Mouse (Mus musculus) G1E (cell line): ENCODE results near the gene Higd2a. TPM values are rescaled to one million over a fixed set of nuclear protein-coding genes. Genes with fewer than 3 reads are reported as not detected.
A peak's percentile ranks its signal among the peaks of the same experiment; 100 is the strongest.

Experiments
- ATAC-seq: 2 replicates; pipeline ENCODE4 v1.8.0; 2016; ENCODE audit warnings: mild to moderate bottlenecking; ENCODE audit not compliant: insufficient number of reproducible peaks, poor library complexity, low FRiP score, severe bottlenecking; ENCODE audit errors: extremely low read depth
- DNase-seq: peaks from one replicate; pipeline ENCODE4 v3.0.0; 2012; ENCODE audit warnings: low spot score
- H3K27me3 ChIP-seq: 2 replicates; pipeline ENCODE4 v1.6.1; 2012; ENCODE audit warnings: mild to moderate bottlenecking, low read length, inconsistent platforms; ENCODE audit not compliant: insufficient read depth
- H3K36me3 ChIP-seq: replicated peaks from 2 replicates; pipeline ENCODE3; 2012; ENCODE audit warnings: mild to moderate bottlenecking, inconsistent platforms
- H3K4me1 ChIP-seq: 2 replicates; pipeline ENCODE4 v1.6.1; 2012; ENCODE audit warnings: low read depth, low read length, inconsistent platforms, mixed read lengths; ENCODE audit not compliant: insufficient read depth
- H3K4me3 ChIP-seq: 2 replicates; pipeline ENCODE4 v1.5.1; 2012; ENCODE audit warnings: low read depth, mild to moderate bottlenecking, inconsistent platforms, low read length, moderate library complexity, mixed read lengths
- H3K9me3 ChIP-seq: replicated peaks from 2 replicates; pipeline ENCODE4 v1.6.1; 2012; ENCODE audit warnings: inconsistent platforms
- CTCF ChIP-seq: IDR thresholded peaks from 2 replicates; pipeline ENCODE4 v1.5.1; 2012; ENCODE audit warnings: low read depth, low read length, inconsistent platforms, mixed read lengths
- GATA1 ChIP-seq: IDR thresholded peaks from 2 replicates; pipeline ENCODE4 v1.6.1; 2012; ENCODE audit warnings: borderline replicate concordance, low read length, inconsistent platforms, mixed read lengths
- GATA2 ChIP-seq: IDR thresholded peaks from 2 replicates; pipeline ENCODE4 v1.6.1; 2012; ENCODE audit warnings: low read depth, low read length, inconsistent platforms, borderline replicate concordance
- POLR2AphosphoS5 ChIP-seq: IDR thresholded peaks from 2 replicates; pipeline ENCODE4 v1.6.1; 2012; ENCODE audit warnings: low read depth, low read length, inconsistent platforms; ENCODE audit not compliant: insufficient replicate concordance
- TAL1 ChIP-seq: conservative IDR thresholded peaks from 2 replicates; pipeline ENCODE4 v1.6.1; 2012; ENCODE audit warnings: low read depth, low read length, inconsistent platforms, mixed read lengths
- polyA plus RNA-seq: library from polyadenylated mRNA; stranded (reverse); fragments of >175 nt; gene quantifications from 2 replicates; pipeline ENCODE4 v1.2.3, GENCODE M21; 2012
- total RNA-seq, 2 experiments: library from RNA; stranded (forward) in 1 of 2; stranded (reverse) in 1 of 2; fragments of 200-1000 nt in 1 of 2; fragments of >200 nt in 1 of 2; fragmentation: Nextera tagmentation in 1 of 2; gene quantifications; 2 replicates each; pipeline ENCODE4 v1.2.3; 2014 to 2017

Higd2a gene
- total and polyA plus RNA-seq, 3 experiments, result 67.7 to 84.5 (median 79.3) TPM

GRCm38 (mm10) chr13:54621960-54622521, 32.0 kb downstream of the Higd2a start:
- H3K9me3 ChIP-seq, result no peaks in the 10 kb centered on the region
- peaks cover 2% of the 10 kb centered on the region; the same call in 1 of the 2 replicates for H3K27me3 ChIP-seq
- peaks cover 31% of the 10 kb centered on the region for H3K4me1 ChIP-seq
- H3K36me3 ChIP-seq, result peaks cover 28% of the 10 kb centered on the region
- H3K4me3 ChIP-seq, result peak overlapping the region; percentile 99
- TF ChIP-seq GATA1, result no peak
- no peak for TF ChIP-seq TAL1
- TF ChIP-seq POLR2AphosphoS5, result no peak
- no peak for TF ChIP-seq GATA2
- TF ChIP-seq CTCF, result no peak
- ATAC-seq (no peak), DNase-seq (peak; percentile 25)

- H3K36me3 ChIP-seq, result peaks cover 68% of the 10 kb centered on the region
- no peak for DNase-seq
These were observed 39.1 kb downstream of the Higd2a start for GRCm38 (mm10) chr13:54629128-54629527.

GRCm38 (mm10) chr13:54632731-54633277, 42.8 kb downstream of the Higd2a start:
- Histone ChIP-seq H3K4me3 (no peak overlapping the region), H3K36me3 (peaks cover 72% of the 10 kb centered on the region), H3K4me1 (no peaks in the 10 kb centered on the region; the same call in 1 of the 2 replicates), H3K9me3 (no peaks in the 10 kb centered on the region), H3K27me3 (no peaks in the 10 kb centered on the region)
- no peak for ATAC-seq
- TF ChIP-seq CTCF, result no peak
- no peak for TF ChIP-seq GATA1
- no peak for TF ChIP-seq POLR2AphosphoS5
- TF ChIP-seq GATA2, result no peak
- TF ChIP-seq TAL1, result no peak
- DNase-seq, result no peak

More at GRCm38 (mm10) chr13:54629128-54629527, 39.1 kb downstream of the Higd2a start:
- TF ChIP-seq GATA1 (no peak), POLR2AphosphoS5 (no peak), GATA2 (no peak), TAL1 (no peak), CTCF (no peak)
- Histone ChIP-seq H3K4me3 (no peak overlapping the region), H3K9me3 (no peaks in the 10 kb centered on the region), H3K27me3 (no peaks in the 10 kb centered on the region), H3K4me1 (peaks cover 15% of the 10 kb centered on the region)
- no peak for ATAC-seq

GRCm38 (mm10) chr13:54635011-54635410, 45.0 kb downstream of the Higd2a start:
- no peak overlapping the region for H3K4me3 ChIP-seq
- no peak for ATAC-seq
- H3K4me1 ChIP-seq, result no peaks in the 10 kb centered on the region

More at GRCm38 (mm10) chr13:54635011-54635410, 45.0 kb downstream of the Higd2a start:
- DNase-seq, result no peak
- TF ChIP-seq POLR2AphosphoS5 (no peak), GATA2 (no peak), GATA1 (no peak), TAL1 (no peak), CTCF (no peak)
- Histone ChIP-seq H3K36me3 (peaks cover 77% of the 10 kb centered on the region), H3K27me3 (no peaks in the 10 kb centered on the region), H3K9me3 (no peaks in the 10 kb centered on the region)

Other genes with a start within 250 kb of the Higd2a start
- gene Cplx2, start 218.9 kb upstream of the Higd2a start, total RNA-seq (2014; fragmentation: Nextera tagmentation), result not detected in 2 replicates
- not detected in 2 replicates for gene Cplx2, start 218.9 kb upstream of the Higd2a start, total RNA-seq (2017)
- gene Cplx2, start 218.9 kb upstream of the Higd2a start, polyA plus RNA-seq, result not detected in 2 replicates
- 65.0 and 76.5 TPM in 2 replicates for gene Thoc3, start 121.4 kb upstream of the Higd2a start, total RNA-seq (2014; fragmentation: Nextera tagmentation)
- gene Thoc3, start 121.4 kb upstream of the Higd2a start, total RNA-seq (2017), result 73.4 and 73.7 TPM in 2 replicates
- 179 and 186 TPM in 2 replicates for gene Thoc3, start 121.4 kb upstream of the Higd2a start, polyA plus RNA-seq
- 27.1 and 34.7 TPM in 2 replicates for gene Simc1, start 86.4 kb upstream of the Higd2a start, total RNA-seq (2014; fragmentation: Nextera tagmentation)
- 5.8 and 6.0 TPM in 2 replicates for gene Simc1, start 86.4 kb upstream of the Higd2a start, total RNA-seq (2017)
- gene Simc1, start 86.4 kb upstream of the Higd2a start, polyA plus RNA-seq, result 1.1 and 1.4 TPM in 2 replicates
- gene 4833439L19Rik, start 24.8 kb upstream of the Higd2a start, total RNA-seq (2014; fragmentation: Nextera tagmentation), result 59.2 and 61.9 TPM in 2 replicates
- 37.3 and 40.4 TPM in 2 replicates for gene 4833439L19Rik, start 24.8 kb upstream of the Higd2a start, total RNA-seq (2017)
- 32.8 and 36.9 TPM in 2 replicates for gene 4833439L19Rik, start 24.8 kb upstream of the Higd2a start, polyA plus RNA-seq
- 20.8 and 21.4 TPM in 2 replicates for gene Arl10, start 15.2 kb upstream of the Higd2a start, total RNA-seq (2014; fragmentation: Nextera tagmentation)
- 13.9 and 14.3 TPM in 2 replicates for gene Arl10, start 15.2 kb upstream of the Higd2a start, total RNA-seq (2017)
- gene Arl10, start 15.2 kb upstream of the Higd2a start, polyA plus RNA-seq, result 11.8 and 13.8 TPM in 2 replicates
- gene Nop16, start 117 bp upstream of the Higd2a start, total RNA-seq (2014; fragmentation: Nextera tagmentation), result 64.7 and 76.0 TPM in 2 replicates
- gene Nop16, start 117 bp upstream of the Higd2a start, total RNA-seq (2017), result 59.4 and 65.7 TPM in 2 replicates
- gene Nop16, start 117 bp upstream of the Higd2a start, polyA plus RNA-seq, result 63.8 and 65.1 TPM in 2 replicates
- gene Cltb, start 21.1 kb downstream of the Higd2a start, total RNA-seq (2014; fragmentation: Nextera tagmentation), result 8.7 and 9.2 TPM in 2 replicates
- 29.6 and 33.6 TPM in 2 replicates for gene Cltb, start 21.1 kb downstream of the Higd2a start, total RNA-seq (2017)
- gene Cltb, start 21.1 kb downstream of the Higd2a start, polyA plus RNA-seq, result 49.8 TPM in 2 replicates
- 80.9 and 87.6 TPM in 2 replicates for gene Faf2, start 31.6 kb downstream of the Higd2a start, total RNA-seq (2014; fragmentation: Nextera tagmentation)
- gene Faf2, start 31.6 kb downstream of the Higd2a start, total RNA-seq (2017), result 35.9 and 47.9 TPM in 2 replicates
- gene Faf2, start 31.6 kb downstream of the Higd2a start, polyA plus RNA-seq, result 12.9 and 14.5 TPM in 2 replicates
- gene Rnf44, start 103.7 kb downstream of the Higd2a start, total RNA-seq (2014; fragmentation: Nextera tagmentation), result 81.9 and 86.2 TPM in 2 replicates
- gene Rnf44, start 103.7 kb downstream of the Higd2a start, total RNA-seq (2017), result 12.3 and 13.5 TPM in 2 replicates
- 304 and 332 TPM in 2 replicates for gene Rnf44, start 103.7 kb downstream of the Higd2a start, polyA plus RNA-seq
- gene Cdhr2, start 111.3 kb downstream of the Higd2a start, total RNA-seq (2014; fragmentation: Nextera tagmentation), result not detected in 2 replicates
- gene Cdhr2, start 111.3 kb downstream of the Higd2a start, total RNA-seq (2017), result not detected in 2 replicates
- not detected in 2 replicates for gene Cdhr2, start 111.3 kb downstream of the Higd2a start, polyA plus RNA-seq
- not detected in 2 replicates for gene Gprin1, start 159.7 kb downstream of the Higd2a start, total RNA-seq (2014; fragmentation: Nextera tagmentation)
- gene Gprin1, start 159.7 kb downstream of the Higd2a start, total RNA-seq (2017), result 0.05 and 0.06 TPM in 2 replicates
- not detected in 2 replicates for gene Gprin1, start 159.7 kb downstream of the Higd2a start, polyA plus RNA-seq
- gene Sncb, start 176.4 kb downstream of the Higd2a start, total RNA-seq (2014; fragmentation: Nextera tagmentation), result not detected in 2 replicates
- not detected in 2 replicates for gene Sncb, start 176.4 kb downstream of the Higd2a start, total RNA-seq (2017)
- gene Sncb, start 176.4 kb downstream of the Higd2a start, polyA plus RNA-seq, result not detected in 2 replicates
- not detected in 2 replicates for gene Eif4e1b, start 193.8 kb downstream of the Higd2a start, total RNA-seq (2014; fragmentation: Nextera tagmentation)
- gene Eif4e1b, start 193.8 kb downstream of the Higd2a start, total RNA-seq (2017), result 0.05 TPM in 1 of 2 replicates, not detected in the other
- not detected in 2 replicates for gene Eif4e1b, start 193.8 kb downstream of the Higd2a start, polyA plus RNA-seq
- gene Tspan17, start 199.2 kb downstream of the Higd2a start, total RNA-seq (2014; fragmentation: Nextera tagmentation), result 1.6 and 1.7 TPM in 2 replicates
- 1.1 and 2.0 TPM in 2 replicates for gene Tspan17, start 199.2 kb downstream of the Higd2a start, total RNA-seq (2017)
- 0.43 and 0.44 TPM in 2 replicates for gene Tspan17, start 199.2 kb downstream of the Higd2a start, polyA plus RNA-seq